Mouse (Mus musculus) gonadal fat pad, adult 2 months (tissue): ENCODE results near the gene Vmn1r90. TPM values are rescaled to one million over a fixed set of nuclear protein-coding genes. Genes with fewer than 3 reads are reported as not detected.
"Not testable (repeated sequence)": the region's sequence is repeated elsewhere in the genome, so short reads cannot be mapped to it uniquely, and the experiment has no call there.

Source experiments
- DNase-seq: peaks from one replicate; pipeline ENCODE4 v3.0.0-alpha.2; 2012; ENCODE audit warnings: low read depth
- polyA plus RNA-seq: library from polyadenylated mRNA; depleted of rRNA; stranded (reverse); fragments of >200 nt; gene quantifications from 2 replicates; pipeline ENCODE4 v1.2.3, GENCODE M21; 2012; rRNA removed

The Vmn1r90 gene
- 0.05 and 0.08 TPM in 2 replicates for polyA plus RNA-seq

GRCm38 (mm10) chr7:14563406-14563805 lies at the start of gene Vmn1r90:
TSS of gene Vmn1r90 (minus strand) at chr7:14563506.
- no peak for DNase-seq

- DNase-seq, result not testable (repeated sequence)
Observed at GRCm38 (mm10) chr7:14593009-14593408, 29.7 kb upstream of the Vmn1r90 start.

GRCm38 (mm10) chr7:14552284-14552683 lies 11.0 kb downstream of the Vmn1r90 start:
- no peak for DNase-seq

GRCm38 (mm10) chr7:14525280-14525679 lies 38.0 kb downstream of the Vmn1r90 start:
- no peak for DNase-seq

- DNase-seq, result no peak
Observed at GRCm38 (mm10) chr7:14522636-14523035, 40.7 kb downstream of the Vmn1r90 start.

- no peak for DNase-seq
Observed at GRCm38 (mm10) chr7:14518301-14518700, 45.0 kb downstream of the Vmn1r90 start.

Other genes with a start within 250 kb of the Vmn1r90 start
- gene Obox8, start 229.9 kb downstream of the Vmn1r90 start, polyA plus RNA-seq, result not detected in 2 replicates
- not detected in 2 replicates for gene Sult2a8, start 116.7 kb downstream of the Vmn1r90 start, polyA plus RNA-seq
- not detected in 2 replicates for gene Sult2a7, start 69.3 kb downstream of the Vmn1r90 start, polyA plus RNA-seq
- not detected in 2 replicates for gene Obox7, start 96.0 kb upstream of the Vmn1r90 start, polyA plus RNA-seq